In genomic region chr6:28680537-28680936, GRCm38 (mm10) we compare ENCODE assay signal across 14 mouse cellular contexts.
DNase-seq lines count a peak whose midpoint lies in the region; ATAC-seq and TF ChIP-seq lines count a peak whose summit lies in the region.
"Had no signal": no experiment of that assay in that cellular context is flagged by ENCODE, and none has a peak within 500 bp of the region (broad histone marks: within the 10 kb centered on the region; RNA-seq: fewer than 3 reads in every experiment).

No protein-coding gene starts in this region.

- peak; percentile 28 for DNase-seq in adrenal gland, adult 2 months
- DNase-seq in adrenal gland, postnatal 25 days: no peak
- DNase-seq in kidney, adult 2 months: peak; percentile 31
- DNase-seq in kidney, adult 18-20 months: no peak
- DNase-seq in heart, postnatal 4 days: peak; percentile 55
- peak; percentile 46 for DNase-seq in lung, postnatal 14 days
- no peak for DNase-seq in yolk sac, embryonic 10.5 days (ENCODE audit: low spot score)
- no peak for DNase-seq in forebrain, embryonic 11.5 days (ENCODE audit: low spot score)
- DNase-seq: layer of hippocampus, postnatal 36 days had no signal

- H3K27me3 ChIP-seq in kidney, adult 2 months (replicated peaks; ENCODE audit: control insufficient read depth, insufficient read depth, low read length): no peaks in the 10 kb centered on the region
- no peaks in the 10 kb centered on the region for H3K27me3 ChIP-seq in forebrain, embryonic 11.5 days (ENCODE audit: control insufficient read depth, insufficient read depth, low read length)
- H3K27me3 ChIP-seq: hindbrain, embryonic 12.5 days; limb, embryonic 12.5 days; midbrain, embryonic 15.5 days had no signal

- H3K4me2 ChIP-seq in forebrain, embryonic 11.5 days (ENCODE audit: low read depth, low read length, severe bottlenecking): no peak overlapping the region
- H3K4me2 ChIP-seq: hindbrain, embryonic 12.5 days; limb, embryonic 12.5 days; midbrain, embryonic 15.5 days had no signal

- no peaks in the 10 kb centered on the region for H3K9me3 ChIP-seq in forebrain, embryonic 11.5 days (ENCODE audit: control insufficient read depth, low read length)
- H3K9me3 ChIP-seq: forebrain, embryonic 10.5 days; hindbrain, embryonic 12.5 days; limb, embryonic 12.5 days; midbrain, embryonic 15.5 days had no signal

- no peaks in the 10 kb centered on the region for H3K36me3 ChIP-seq in kidney, adult 2 months (ENCODE audit: control insufficient read depth, insufficient read depth, low read length)
- no peaks in the 10 kb centered on the region for H3K36me3 ChIP-seq in forebrain, embryonic 11.5 days (ENCODE audit: control insufficient read depth, insufficient read depth, low read length)
- H3K36me3 ChIP-seq: forebrain, embryonic 10.5 days; hindbrain, embryonic 12.5 days; limb, embryonic 12.5 days; midbrain, embryonic 15.5 days had no signal

- WGBS in kidney, adult 2 months: 40% methylated on average over 4 of the region's 4 CpGs
- 91% methylated on average over 4 of the region's 4 CpGs for WGBS in forebrain, embryonic 11.5 days

- no peak overlapping the region for H3K27ac ChIP-seq in kidney, adult 2 months (ENCODE audit: insufficient read depth, low read depth, low read length)
- no peak overlapping the region for H3K27ac ChIP-seq in forebrain, embryonic 11.5 days (ENCODE audit: low read depth, low read length)
- H3K27ac ChIP-seq: forebrain, embryonic 10.5 days; hindbrain, embryonic 12.5 days; limb, embryonic 12.5 days; midbrain, embryonic 15.5 days had no signal

- TF ChIP-seq CTCF in kidney, adult 2 months (conservative IDR thresholded peaks at IDR 0.05; ENCODE audit: insufficient read depth, insufficient read length, low read depth, low read length): no peak

- H3K4me1 ChIP-seq in kidney, adult 2 months (ENCODE audit: control insufficient read depth, insufficient read depth, low read length): peaks cover 13% of the 10 kb centered on the region; the same call in 1 of the 2 replicates
- H3K4me1 ChIP-seq in forebrain, embryonic 11.5 days (replicated peaks; ENCODE audit: control insufficient read depth, insufficient read depth, low read length): no peaks in the 10 kb centered on the region
- H3K4me1 ChIP-seq: forebrain, embryonic 10.5 days; hindbrain, embryonic 12.5 days; midbrain, embryonic 15.5 days had no signal

- no peak for ATAC-seq in forebrain, embryonic 11.5 days (replicated peaks; ENCODE audit: low FRiP score)
- ATAC-seq: intestine, embryonic 16.5 days; midbrain, embryonic 15.5 days had no signal

- no peak overlapping the region for H3K9ac ChIP-seq in forebrain, embryonic 11.5 days (ENCODE audit: low read length)
- H3K9ac ChIP-seq: hindbrain, embryonic 12.5 days; limb, embryonic 12.5 days; midbrain, embryonic 15.5 days had no signal

- TF ChIP-seq POLR2A in kidney, adult 2 months (IDR thresholded peaks at IDR 0.05; ENCODE audit: low read depth, low read length): no peak

- no peak overlapping the region for H3K4me3 ChIP-seq in kidney, adult 2 months (ENCODE audit: insufficient read depth, low read depth, low read length)
- H3K4me3 ChIP-seq in forebrain, embryonic 11.5 days (ENCODE audit: low read depth, low read length): no peak overlapping the region
- H3K4me3 ChIP-seq: forebrain, embryonic 10.5 days; hindbrain, embryonic 12.5 days; limb, embryonic 12.5 days; midbrain, embryonic 15.5 days had no signal

Comparison
In these comparisons a context has a peak if more than half of its experiments do, and no peak if none do; other contexts are left out.
1. DNase-seq: peak in adrenal gland, adult 2 months (single experiment), kidney, adult 2 months (single experiment), heart, postnatal 4 days (single experiment) and lung, postnatal 14 days (single experiment); none in adrenal gland, postnatal 25 days (single experiment), kidney, adult 18-20 months (single experiment), yolk sac, embryonic 10.5 days (single experiment) and forebrain, embryonic 11.5 days (single experiment).